Mouse (Mus musculus) midbrain, postnatal 0 days (tissue): Measurements from ENCODE around the gene Ctnnd2. TPM values are rescaled to one million over a fixed set of nuclear protein-coding genes. Genes with fewer than 3 reads are reported as not detected.
A peak's percentile ranks its signal among the peaks of the same experiment; 100 is the strongest.

Experiments used
- ATAC-seq: fragments of 200-750 bp; cut with Nextera tagmentation; 2 replicates; pipeline ENCODE4 v1.8.0; 2017; ENCODE audit warnings: moderate number of reproducible peaks, mild to moderate bottlenecking, moderate TSS enrichment, moderate library complexity; ENCODE audit not compliant: low FRiP score
- DNase-seq: peaks from one replicate; pipeline ENCODE4 v3.0.0-alpha.2; 2015; ENCODE audit warnings: low spot score
- H3K27ac ChIP-seq: fragments of 300-500 bp; sonication (generic); 2 replicates; pipeline ENCODE4 v1.5.1; 2014; ENCODE audit warnings: low read depth, mild to moderate bottlenecking, low read length, mixed read lengths
- H3K27me3 ChIP-seq: fragments of 300-500 bp; sonication (generic); 2 replicates; pipeline ENCODE4 v1.6.1; 2014; ENCODE audit warnings: low read length, control low read depth, mixed read lengths; ENCODE audit not compliant: insufficient read depth
- H3K36me3 ChIP-seq: fragments of 300-500 bp; sonication (generic); 2 replicates; pipeline ENCODE4 v1.6.1; 2014; ENCODE audit warnings: low read length, control low read depth, mixed read lengths; ENCODE audit not compliant: insufficient read depth
- H3K4me1 ChIP-seq: fragments of 300-500 bp; sonication (generic); 2 replicates; pipeline ENCODE4 v1.6.1; 2014; ENCODE audit warnings: mild to moderate bottlenecking, control low read depth, antibody characterized with exemption, low read length, mixed read lengths; ENCODE audit not compliant: insufficient read depth
- H3K4me2 ChIP-seq: fragments of 300-500 bp; sonication (generic); 2 replicates; pipeline ENCODE4 v1.6.1; 2014; ENCODE audit warnings: low read depth, mild to moderate bottlenecking, low read length, mixed read lengths; ENCODE audit not compliant: poor library complexity, severe bottlenecking
- H3K4me3 ChIP-seq: fragments of 300-500 bp; sonication (generic); 2 replicates; pipeline ENCODE4 v1.5.1; 2014; ENCODE audit warnings: low read depth, mild to moderate bottlenecking, low read length, moderate library complexity
- H3K9ac ChIP-seq: fragments of 300-500 bp; sonication (generic); replicated peaks from 2 replicates; pipeline ENCODE4 v1.6.1; 2014; ENCODE audit warnings: mild to moderate bottlenecking, low read length, moderate library complexity, mixed read lengths; ENCODE audit not compliant: poor library complexity, severe bottlenecking
- H3K9me3 ChIP-seq: fragments of 300-500 bp; sonication (generic); 2 replicates; pipeline ENCODE4 v1.6.1; 2016; ENCODE audit warnings: low read length, control low read depth
- CTCF ChIP-seq: IDR thresholded peaks from 2 replicates; pipeline ENCODE4 v1.5.1; 2016; ENCODE audit warnings: antibody characterized with exemption, mild to moderate bottlenecking
- WGBS: fragments of 180-500 bp; shearing (Covaris S2); extraction: QIAGEN DNeasy Blood & Tissue Kit; methylation state at CpG from one replicate; pipeline ENCODE4 v1.1.7; 2014; 5-methylcytosine and 5-hydroxymethylcytosine counted together
- polyA plus RNA-seq: library from polyadenylated mRNA; unstranded; fragments of >200 nt; fragmentation: Nextera tagmentation; extraction: Ambion mirVana; gene quantifications from 2 replicates; pipeline ENCODE4 v1.2.1, GENCODE M21; 2015
- total RNA-seq: library from RNA; depleted of rRNA; stranded (reverse); fragments of >200 nt; gene quantifications from 2 replicates; pipeline ENCODE4 v1.2.3, GENCODE M21; 2014

Ctnnd2 gene
- total and polyA plus RNA-seq, 2 experiments from 2014 or later, result 89.0 to 178 TPM

- no peak overlapping the region for H3K4me2 ChIP-seq
- no peak overlapping the region for H3K27ac ChIP-seq
- H3K27me3 ChIP-seq, result no peaks in the 10 kb centered on the region
- DNase-seq (no peak), ATAC-seq (no peak)
- WGBS, result 90% methylated on average over 4 of the region's 4 CpGs
- H3K4me1 ChIP-seq, result peaks cover 3% of the 10 kb centered on the region; the same call in 1 of the 2 replicates
- H3K9me3 ChIP-seq, result no peaks in the 10 kb centered on the region
- no peak overlapping the region for H3K4me3 ChIP-seq
- TF ChIP-seq CTCF, result no peak
- no peaks in the 10 kb centered on the region for H3K36me3 ChIP-seq
- H3K9ac ChIP-seq, result no peak overlapping the region
Observed at GRCm38 (mm10) chr15:30215871-30216270, 43.5 kb downstream of the Ctnnd2 start.

DNA sequence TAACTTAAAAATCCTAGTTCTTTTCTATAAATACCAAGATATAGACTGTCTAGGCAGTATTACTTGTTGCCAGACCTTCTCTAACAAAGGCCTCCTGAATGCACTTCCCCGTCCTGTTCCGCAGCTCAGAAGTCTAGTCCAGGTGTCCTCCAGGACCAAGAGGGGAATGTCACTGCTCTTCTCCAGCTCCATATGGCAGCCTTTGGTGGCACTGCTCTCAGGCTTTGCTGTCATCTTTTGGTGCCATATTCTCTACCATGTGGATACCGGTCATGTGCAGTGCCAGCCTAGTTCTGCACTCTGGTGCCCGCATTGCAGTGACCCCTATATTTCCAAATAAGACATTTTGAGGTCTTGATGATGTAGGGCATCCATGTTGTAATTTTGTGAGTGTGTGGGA, 56.7 kb downstream of the Ctnnd2 start:
- H3K27ac ChIP-seq, result no peak overlapping the region
- no peaks in the 10 kb centered on the region for H3K9me3 ChIP-seq
- H3K4me3 ChIP-seq, result no peak overlapping the region
- ATAC-seq, result no peak
- 97% methylated on average over 4 of the region's 4 CpGs for WGBS
- TF ChIP-seq CTCF, result no peak
- no peak overlapping the region for H3K4me2 ChIP-seq
- DNase-seq, result no peak
- H3K9ac ChIP-seq, result no peak overlapping the region
- no peaks in the 10 kb centered on the region for H3K36me3 ChIP-seq
- H3K27me3 ChIP-seq, result no peaks in the 10 kb centered on the region
- no peaks in the 10 kb centered on the region for H3K4me1 ChIP-seq

DNA sequence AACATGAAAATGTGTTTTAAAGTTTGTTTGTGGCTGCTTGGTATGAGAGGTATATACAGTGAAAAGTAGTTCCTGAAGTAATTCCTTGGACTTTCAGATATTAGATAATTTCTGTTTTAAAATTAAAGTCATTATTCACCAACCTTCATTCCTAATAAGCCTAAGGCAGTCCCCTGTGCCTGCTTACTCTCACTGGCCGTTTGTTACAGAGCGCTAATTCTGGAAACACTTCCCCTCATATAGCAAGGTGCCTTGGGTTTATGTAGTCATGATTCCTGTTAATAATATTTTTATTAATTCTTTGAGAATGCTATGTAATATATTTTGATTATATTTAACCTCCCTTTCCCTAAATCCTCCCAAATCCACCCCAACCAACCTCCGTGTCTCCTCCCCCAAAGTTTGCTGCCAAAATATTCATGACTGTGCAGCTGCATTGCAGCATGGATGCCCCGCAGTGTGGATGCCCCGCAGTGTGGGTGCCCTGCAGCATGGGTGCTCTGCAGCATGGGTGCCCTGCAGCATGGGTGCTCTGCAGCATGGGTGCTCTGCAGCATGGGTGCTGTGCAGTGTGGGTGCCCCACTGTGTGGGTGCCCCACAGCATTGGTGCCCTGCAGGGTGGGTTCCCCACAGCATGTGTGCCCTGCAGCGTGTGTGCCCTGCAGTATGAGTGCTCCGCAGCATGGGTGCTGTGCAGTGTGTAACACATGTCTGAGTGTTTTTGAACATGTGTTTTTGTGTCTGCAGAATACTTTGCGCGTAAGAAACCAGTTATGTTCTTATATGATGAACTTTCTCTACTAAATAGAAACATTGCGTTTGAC, 63.0 kb downstream of the Ctnnd2 start:
- Histone ChIP-seq H3K36me3 (no peaks in the 10 kb centered on the region), H3K9me3 (no peaks in the 10 kb centered on the region), H3K4me1 (no peaks in the 10 kb centered on the region), H3K4me2 (no peak overlapping the region), H3K4me3 (no peak overlapping the region), H3K9ac (no peak overlapping the region), H3K27me3 (no peaks in the 10 kb centered on the region), H3K27ac (no peak overlapping the region)
- WGBS, result 88% methylated on average over 10 of the region's 10 CpGs
- ATAC-seq (no peak), DNase-seq (no peak)
- TF ChIP-seq CTCF, result no peak

DNA sequence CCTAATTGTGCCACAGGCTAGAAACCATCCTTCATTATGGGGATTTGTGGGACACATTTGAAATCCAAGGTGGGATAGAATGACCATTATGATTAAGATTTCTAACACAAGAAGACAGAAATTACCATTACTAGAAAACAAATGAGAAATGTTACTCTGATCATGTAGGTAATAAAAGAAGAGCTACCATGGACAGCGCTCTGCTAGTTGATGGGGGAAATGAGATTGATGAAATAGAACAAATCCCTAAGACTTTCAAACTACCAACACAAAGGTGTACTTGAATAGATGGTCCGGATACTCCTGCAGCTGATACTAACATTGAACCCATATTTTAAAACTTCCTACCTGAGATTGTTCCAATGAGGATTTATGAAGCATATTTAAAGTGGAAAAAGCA, 68.5 kb downstream of the Ctnnd2 start:
- H3K4me2 ChIP-seq, result no peak overlapping the region
- no peaks in the 10 kb centered on the region for H3K27me3 ChIP-seq
- H3K36me3 ChIP-seq, result no peaks in the 10 kb centered on the region
- ATAC-seq (no peak), DNase-seq (no peak)
- no peak overlapping the region for H3K27ac ChIP-seq
- 88% methylated on average over 2 of the region's 2 CpGs for WGBS
- H3K9ac ChIP-seq, result no peak overlapping the region
- no peaks in the 10 kb centered on the region for H3K9me3 ChIP-seq
- no peaks in the 10 kb centered on the region for H3K4me1 ChIP-seq
- TF ChIP-seq CTCF, result no peak
- H3K4me3 ChIP-seq, result no peak overlapping the region

GRCm38 (mm10) chr15:30268822-30269221, 96.4 kb downstream of the Ctnnd2 start:
- Histone ChIP-seq H3K9ac (no peak overlapping the region), H3K4me2 (no peak overlapping the region), H3K4me1 (no peaks in the 10 kb centered on the region), H3K36me3 (no peaks in the 10 kb centered on the region), H3K4me3 (no peak overlapping the region), H3K27ac (no peak overlapping the region), H3K9me3 (no peaks in the 10 kb centered on the region), H3K27me3 (no peaks in the 10 kb centered on the region)
- ATAC-seq, result no peak
- no peak for DNase-seq
- WGBS, result 84% methylated on average over 10 of the region's 10 CpGs
- TF ChIP-seq CTCF, result no peak

GRCm38 (mm10) chr15:30271141-30271572, 98.8 kb downstream of the Ctnnd2 start:
- H3K27ac ChIP-seq, result no peak overlapping the region
- 71% methylated on average over 8 of the region's 8 CpGs for WGBS

More at GRCm38 (mm10) chr15:30271141-30271572, 98.8 kb downstream of the Ctnnd2 start:
- no peaks in the 10 kb centered on the region for H3K9me3 ChIP-seq
- H3K9ac ChIP-seq, result no peak overlapping the region
- no peak for ATAC-seq
- H3K36me3 ChIP-seq, result no peaks in the 10 kb centered on the region
- DNase-seq, result peak; percentile 44
- no peaks in the 10 kb centered on the region for H3K4me1 ChIP-seq
- no peaks in the 10 kb centered on the region for H3K27me3 ChIP-seq
- no peak overlapping the region for H3K4me3 ChIP-seq
- H3K4me2 ChIP-seq, result no peak overlapping the region
- no peak for TF ChIP-seq CTCF
